9 mouse cellular contexts compared by ENCODE assay signal in genomic region chr4:44251966-44252916, GRCm38 (mm10). TPM values are rescaled to one million over a fixed set of nuclear protein-coding genes. Genes with fewer than 3 reads are reported as not detected.
A peak's percentile ranks its signal among the peaks of the same experiment; 100 is the strongest.
DNase-seq lines count a peak whose midpoint lies in the region; ATAC-seq lines count a peak whose summit lies in the region.
"Had no signal": no experiment of that assay in that cellular context is flagged by ENCODE, and none has a peak within 500 bp of the region (broad histone marks: within the 10 kb centered on the region; RNA-seq: fewer than 3 reads in every experiment).

No protein-coding gene starts in this region.

- 9% methylated on average over 13 of the region's 13 CpGs for WGBS in kidney, embryonic 15.5 days

- no peak overlapping the region for H3K9ac ChIP-seq in kidney, embryonic 15.5 days

- no peak overlapping the region for H3K27ac ChIP-seq in kidney, embryonic 15.5 days
- H3K27ac ChIP-seq: macrophage had no signal

- H3K9me3 ChIP-seq in kidney, embryonic 15.5 days (replicated peaks): no peaks in the 10 kb centered on the region

- ATAC-seq in kidney, embryonic 15.5 days (replicated peaks; ENCODE audit: low FRiP score): no peak

- peak overlapping the region; percentile 45 for H3K4me2 ChIP-seq in kidney, embryonic 15.5 days

- DNase-seq in kidney, adult 11 months: no peak
- peak; percentile 85 for DNase-seq in ES-CJ7 (ENCODE audit: low read depth, low spot score)
- peak; percentile 26 for DNase-seq in embryo, embryonic 10.5 days (ENCODE audit: low spot score)
- DNase-seq in lung, postnatal 14 days: peak; percentile 14
- no peak for DNase-seq in spleen, postnatal 4 days (ENCODE audit: low spot score in 2 of 2)
- DNase-seq in layer of hippocampus, adult 9-10 months (ENCODE audit: low spot score): no peak
- no peak for DNase-seq in cerebellum, postnatal 36 days

- H3K36me3 ChIP-seq in kidney, embryonic 15.5 days: no peaks in the 10 kb centered on the region

- peaks cover 39% of the 10 kb centered on the region for H3K27me3 ChIP-seq in kidney, embryonic 15.5 days

- H3K4me3 ChIP-seq in kidney, embryonic 15.5 days (replicated peaks): no peak overlapping the region

- H3K4me1 ChIP-seq in kidney, embryonic 15.5 days: peaks cover 14% of the 10 kb centered on the region

RNA-seq across cellular contexts. Expression of gene Rnf38, which starts 18.7 kb away (rescaled TPM):
- 21.4 and 22.2 TPM in 2 replicates for polyA plus RNA-seq in kidney, embryonic 15.5 days (2015; fragmentation: Nextera tagmentation; extraction: Ambion mirVana)

RNA-seq across cellular contexts. Expression of gene Melk, which starts 48.4 kb away (rescaled TPM):
- polyA plus RNA-seq in kidney, embryonic 15.5 days (2015; fragmentation: Nextera tagmentation; extraction: Ambion mirVana): 47.9 and 49.5 TPM in 2 replicates

Comparison
In these comparisons a context has a peak if more than half of its experiments do, and no peak if none do; other contexts are left out.
1. DNase-seq: peak in ES-CJ7 (single experiment), embryo, embryonic 10.5 days (single experiment) and lung, postnatal 14 days (single experiment); none in kidney, adult 11 months (single experiment), spleen, postnatal 4 days (0 of 2), layer of hippocampus, adult 9-10 months (single experiment) and cerebellum, postnatal 36 days (0 of 2).